Mouse (Mus musculus): ENCODE results near the gene Asphd1. TPM values are rescaled to one million over a fixed set of nuclear protein-coding genes. Genes with fewer than 3 reads are reported as not detected.
A peak's percentile ranks its signal among the peaks of the same experiment; 100 is the strongest.

Gene Asphd1
- polyA plus RNA-seq, 1 experiment from 2014 or later: 2.8 TPM

GRCm38 (mm10) chr7:126949793-126950646 lies 638 bp upstream of the Asphd1 start, which contains the start of gene Sez6l2:
Gene Sez6l2, plus strand, starts transcription at chr7:126950563.
- peak within 1 kb of the TSS; percentile 74 for H3K27ac ChIP-seq
- H3K36me3 ChIP-seq: peaks cover 9% of the 10 kb centered on the region
- H3K27me3 ChIP-seq (replicated peaks): peaks cover 17% of the 10 kb centered on the region
- peaks cover 25% of the 10 kb centered on the region for H3K4me1 ChIP-seq
- H3K9me3 ChIP-seq: no peaks in the 10 kb centered on the region
- WGBS: under 1% methylated on average over 42 of the region's 42 CpGs
- ATAC-seq (ENCODE audit: low FRiP score, low read depth): peak; percentile 83
- H3K4me3 ChIP-seq: peak within 1 kb of the TSS; percentile 50
- H3K4me2 ChIP-seq (replicated peaks): peak within 1 kb of the TSS; percentile 98
- peak within 1 kb of the TSS; percentile 67 for H3K9ac ChIP-seq

GRCm38 (mm10) chr7:126948626-126949025 lies 756 bp downstream of the Asphd1 start:
- H3K9me3 ChIP-seq: no peaks in the 10 kb centered on the region
- no peak for ATAC-seq (ENCODE audit: low FRiP score, low read depth)
- peak overlapping the region; percentile 98 for H3K4me2 ChIP-seq (replicated peaks)
- 76% methylated on average over 9 of the region's 10 CpGs for WGBS
- H3K27ac ChIP-seq: peak overlapping the region; percentile 74; the same call in 1 of the 2 replicates
- H3K4me1 ChIP-seq: peaks cover 25% of the 10 kb centered on the region
- H3K9ac ChIP-seq: 0 out of 2 replicates have a peak overlapping the region, but pooled peaks have one; percentile 67
- H3K27me3 ChIP-seq (replicated peaks): peaks cover 17% of the 10 kb centered on the region
- H3K4me3 ChIP-seq: peak overlapping the region; percentile 50; the same call in 1 of the 2 replicates
- H3K36me3 ChIP-seq: peaks cover 18% of the 10 kb centered on the region

- Histone ChIP-seq H3K27me3 (replicated peaks) (peaks cover 16% of the 10 kb centered on the region), H3K4me1 (peaks cover 15% of the 10 kb centered on the region), H3K9me3 (no peaks in the 10 kb centered on the region), H3K36me3 (peaks cover 32% of the 10 kb centered on the region), H3K4me2 (replicated peaks) (no peak overlapping the region), H3K9ac (no peak overlapping the region), H3K27ac (no peak overlapping the region), H3K4me3 (no peak overlapping the region)
- 58% methylated on average over 3 of the region's 3 CpGs for WGBS
- no peak for ATAC-seq (ENCODE audit: low FRiP score, low read depth)
Measured at GRCm38 (mm10) chr7:126946530-126946929, 2.9 kb downstream of the Asphd1 start.

DNA sequence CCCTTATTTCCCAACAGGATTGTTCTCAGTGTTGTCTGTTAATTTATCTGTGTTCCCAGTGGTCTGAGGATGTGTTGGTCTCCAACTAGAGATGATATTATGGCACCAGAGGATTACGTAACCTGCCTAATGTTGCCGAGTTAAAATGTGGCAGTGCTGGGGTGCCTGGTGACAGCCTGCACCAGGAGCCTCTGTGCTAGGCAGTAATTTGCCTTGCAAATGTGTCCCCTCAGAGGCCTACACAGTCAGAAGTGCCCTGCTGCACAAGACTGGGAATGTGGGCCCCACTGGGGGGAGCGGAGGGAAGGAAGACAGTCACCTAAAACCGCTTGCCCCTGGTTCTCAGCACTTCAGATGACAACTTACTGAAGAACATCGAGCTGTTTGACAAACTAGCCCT lies 7.6 kb downstream of the Asphd1 start:
- ATAC-seq (ENCODE audit: low FRiP score, low read depth): no peak
- Histone ChIP-seq H3K4me2 (replicated peaks) (no peak overlapping the region), H3K4me3 (no peak overlapping the region), H3K27me3 (replicated peaks) (no peaks in the 10 kb centered on the region), H3K27ac (no peak overlapping the region), H3K4me1 (no peaks in the 10 kb centered on the region), H3K9me3 (no peaks in the 10 kb centered on the region), H3K9ac (no peak overlapping the region), H3K36me3 (peaks cover 43% of the 10 kb centered on the region)
- 63% methylated on average over 5 of the region's 5 CpGs for WGBS

DNA sequence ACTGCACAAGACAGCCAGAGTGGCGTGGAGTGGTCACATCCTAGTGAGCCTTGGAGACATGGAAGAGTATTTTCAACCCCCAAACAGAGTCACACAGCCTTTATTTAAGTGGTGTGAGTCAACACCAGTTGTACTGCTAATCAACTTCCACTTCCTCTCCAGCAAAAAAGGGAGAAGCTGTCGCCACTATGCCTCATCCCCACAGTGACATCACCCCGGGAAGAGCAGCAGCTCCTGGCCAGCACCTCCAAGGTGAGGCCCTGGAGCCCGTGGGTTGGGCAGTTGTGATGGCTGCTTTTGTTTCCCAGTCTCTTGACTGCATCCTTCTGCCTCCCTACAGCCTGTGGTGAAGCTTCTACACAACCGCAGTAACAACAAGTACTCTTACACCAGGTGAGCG lies 8.2 kb downstream of the Asphd1 start:
- Histone ChIP-seq H3K4me3 (no peak overlapping the region), H3K27me3 (replicated peaks) (no peaks in the 10 kb centered on the region), H3K4me2 (replicated peaks) (no peak overlapping the region), H3K36me3 (peaks cover 44% of the 10 kb centered on the region), H3K27ac (no peak overlapping the region), H3K4me1 (no peaks in the 10 kb centered on the region), H3K9me3 (no peaks in the 10 kb centered on the region), H3K9ac (no peak overlapping the region)
- 46% methylated on average over 6 of the region's 6 CpGs for WGBS
- ATAC-seq (ENCODE audit: low FRiP score, low read depth): no peak

DNA sequence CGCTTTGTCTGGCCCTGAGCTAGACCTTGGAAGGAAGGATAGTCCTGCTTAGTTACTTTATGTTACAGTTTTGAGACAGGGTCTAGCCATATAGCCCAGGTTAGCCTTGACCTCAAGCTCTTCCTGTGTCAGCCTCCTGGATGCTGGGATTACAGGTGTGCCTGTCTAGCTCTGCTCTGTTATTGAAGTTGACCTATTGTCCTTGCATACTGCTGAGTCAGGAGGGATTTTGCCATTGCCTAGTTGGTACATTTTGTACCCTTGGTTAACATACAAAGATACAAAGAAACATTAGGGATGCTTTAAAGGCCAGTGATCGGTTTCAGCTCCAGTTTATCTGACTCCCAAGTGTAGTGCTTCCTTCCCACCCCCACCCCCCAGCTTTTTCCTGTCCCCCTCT lies 16.7 kb downstream of the Asphd1 start:
- peaks cover 14% of the 10 kb centered on the region for H3K4me1 ChIP-seq
- H3K4me2 ChIP-seq (replicated peaks): no peak overlapping the region
- no peak for ATAC-seq (ENCODE audit: low FRiP score, low read depth)

DNA sequence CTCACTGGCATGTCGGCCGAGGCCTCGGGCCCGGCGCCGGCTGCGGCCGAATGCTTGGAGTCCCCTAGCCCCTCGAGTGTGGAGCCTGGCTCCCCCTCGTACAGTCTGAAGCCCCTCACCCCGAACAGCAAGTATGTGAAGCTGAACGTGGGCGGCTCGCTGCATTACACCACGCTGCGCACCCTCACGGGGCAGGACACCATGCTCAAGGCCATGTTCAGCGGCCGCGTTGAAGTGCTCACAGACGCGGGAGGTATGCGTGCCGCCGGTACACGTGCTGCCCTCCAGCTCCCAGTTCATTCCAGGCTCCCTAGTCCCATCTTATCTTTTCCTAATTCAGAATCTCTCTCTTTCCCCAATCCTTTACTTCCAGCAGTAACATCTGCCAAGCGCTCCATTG lies 20.3 kb downstream of the Asphd1 start:
- under 1% methylated on average over 27 of the region's 27 CpGs for WGBS
- peaks cover 14% of the 10 kb centered on the region for H3K4me1 ChIP-seq
- H3K27me3 ChIP-seq (replicated peaks): no peaks in the 10 kb centered on the region
- peak; percentile 68 for ATAC-seq (ENCODE audit: low FRiP score, low read depth)
- peak overlapping the region; percentile 43; the same call in 1 of the 2 replicates for H3K27ac ChIP-seq
- peak overlapping the region; percentile 83 for H3K9ac ChIP-seq
- H3K36me3 ChIP-seq: peaks cover 14% of the 10 kb centered on the region
- peak overlapping the region; percentile 83 for H3K4me2 ChIP-seq (replicated peaks)
- no peaks in the 10 kb centered on the region for H3K9me3 ChIP-seq
- peak overlapping the region; percentile 87 for H3K4me3 ChIP-seq

More for the DNA sequence above, 16.7 kb downstream of the Asphd1 start:
- Histone ChIP-seq H3K4me3 (no peak overlapping the region), H3K36me3 (peaks cover 28% of the 10 kb centered on the region), H3K27me3 (replicated peaks) (no peaks in the 10 kb centered on the region), H3K9ac (no peak overlapping the region), H3K27ac (no peak overlapping the region), H3K9me3 (no peaks in the 10 kb centered on the region)
- WGBS: 92% methylated on average over 2 of the region's 2 CpGs

DNA sequence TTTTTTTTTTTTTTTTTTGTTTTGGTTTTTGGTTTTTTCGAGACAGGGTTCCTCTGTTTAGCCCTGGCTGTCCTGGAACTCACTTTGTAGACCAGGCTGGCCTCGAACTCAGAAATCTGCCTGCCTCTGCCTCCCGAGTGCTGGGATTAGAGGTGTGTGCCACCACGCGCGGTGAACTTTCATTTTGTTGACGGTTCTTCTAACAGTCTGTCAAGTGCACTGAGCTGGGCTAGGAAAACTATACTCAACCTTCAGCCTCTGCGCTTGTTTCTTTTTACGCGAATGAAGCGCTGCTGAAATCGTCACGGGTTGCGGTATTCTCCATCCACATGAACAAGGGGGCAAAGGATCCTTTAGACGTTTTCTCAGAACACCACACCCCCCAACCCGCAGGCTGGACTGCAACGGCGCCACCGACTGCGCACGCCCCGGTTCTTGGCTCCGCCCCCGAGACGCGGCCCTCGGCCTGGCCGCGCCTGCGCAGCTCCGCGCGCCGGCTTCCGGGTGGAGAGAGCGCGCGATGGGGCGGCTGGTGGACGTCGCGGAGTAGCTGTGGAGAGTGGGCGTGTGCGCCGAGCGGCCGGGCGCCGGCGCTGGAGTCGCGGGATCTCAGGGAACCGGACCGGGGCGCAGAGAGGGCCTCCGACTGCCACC lies 20.9 kb downstream of the Asphd1 start, which contains the start of gene Kctd13:
Gene Kctd13, plus strand, starts transcription at position 496 of the 654 bp plus-strand sequence.
- ATAC-seq (ENCODE audit: low FRiP score, low read depth): peak; percentile 91
- Histone ChIP-seq H3K4me1 (peaks cover 14% of the 10 kb centered on the region), H3K27me3 (replicated peaks) (no peaks in the 10 kb centered on the region), H3K9me3 (no peaks in the 10 kb centered on the region), H3K4me3 (peak within 1 kb of the TSS; percentile 87), H3K27ac (peak within 1 kb of the TSS; percentile 43; the same call in 1 of the 2 replicates), H3K4me2 (replicated peaks) (peak within 1 kb of the TSS; percentile 83), H3K9ac (peak within 1 kb of the TSS; percentile 83), H3K36me3 (peaks cover 11% of the 10 kb centered on the region)
- WGBS: 4% methylated on average over 56 of the region's 56 CpGs

- no peak for ATAC-seq (ENCODE audit: low FRiP score, low read depth)
- H3K27ac ChIP-seq: no peak overlapping the region
Measured at GRCm38 (mm10) chr7:126926299-126926698, 23.1 kb downstream of the Asphd1 start.

DNA sequence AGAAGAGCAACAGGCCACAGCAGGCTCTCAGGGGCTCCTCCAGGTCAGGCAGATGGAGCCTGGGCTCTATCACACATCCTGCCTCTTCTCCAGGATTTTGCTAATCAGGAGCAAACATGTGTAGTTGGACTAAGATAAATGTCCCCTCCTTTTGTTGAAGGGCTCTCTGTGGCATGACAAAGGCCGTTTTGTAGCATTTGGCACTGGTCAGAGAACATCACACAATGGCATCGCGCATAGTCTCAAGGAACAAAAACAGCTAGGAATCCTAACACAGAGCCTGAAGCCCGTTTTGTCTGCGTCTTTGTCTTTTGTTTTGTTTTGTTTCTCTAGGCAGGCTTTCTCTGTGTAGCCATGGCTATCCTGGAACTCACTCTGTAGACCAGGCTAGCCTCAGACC lies 25.4 kb downstream of the Asphd1 start:
- no peak overlapping the region for H3K4me2 ChIP-seq (replicated peaks)
- no peak overlapping the region for H3K27ac ChIP-seq
- H3K36me3 ChIP-seq: no peaks in the 10 kb centered on the region
- H3K4me1 ChIP-seq: peaks cover 16% of the 10 kb centered on the region
- ATAC-seq (ENCODE audit: low FRiP score, low read depth): no peak
- WGBS: 34% methylated on average over 5 of the region's 5 CpGs
- no peak overlapping the region for H3K9ac ChIP-seq
- H3K4me3 ChIP-seq: no peak overlapping the region
- H3K9me3 ChIP-seq: no peaks in the 10 kb centered on the region
- H3K27me3 ChIP-seq (replicated peaks): no peaks in the 10 kb centered on the region

More at GRCm38 (mm10) chr7:126926299-126926698, 23.1 kb downstream of the Asphd1 start:
- H3K9ac ChIP-seq: no peak overlapping the region
- no peak overlapping the region for H3K4me2 ChIP-seq (replicated peaks)
- peaks cover 8% of the 10 kb centered on the region; the same call in 1 of the 2 replicates for H3K36me3 ChIP-seq
- H3K4me1 ChIP-seq: peaks cover 24% of the 10 kb centered on the region
- no peak overlapping the region for H3K4me3 ChIP-seq
- H3K9me3 ChIP-seq: no peaks in the 10 kb centered on the region
- WGBS: 63% methylated on average over 3 of the region's 3 CpGs
- H3K27me3 ChIP-seq (replicated peaks): no peaks in the 10 kb centered on the region

DNA sequence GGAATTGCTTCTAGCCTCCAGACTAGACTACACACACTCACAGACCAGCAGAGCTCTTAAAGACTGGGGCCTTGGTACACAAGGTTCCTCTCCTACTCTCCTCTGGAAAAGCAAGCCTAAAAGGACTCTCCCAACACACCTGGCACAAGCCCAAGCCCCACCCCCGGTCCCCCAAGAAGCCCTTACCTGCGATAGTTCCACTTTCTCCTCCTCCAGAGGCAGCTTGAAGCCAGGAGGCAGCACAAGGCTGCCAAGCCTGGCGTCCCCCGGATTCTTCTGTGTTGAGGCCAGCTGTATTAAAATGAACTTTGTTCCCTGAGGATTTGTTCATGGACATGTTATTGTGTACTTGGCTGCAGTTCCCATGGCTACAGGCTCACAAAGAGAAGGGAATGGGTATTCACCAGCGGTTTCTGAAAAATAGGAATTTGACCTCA lies 26.7 kb downstream of the Asphd1 start, which contains the start of gene Tmem219:
Gene Tmem219, minus strand, starts transcription at position 294 of the 437 bp plus-strand sequence.
- Histone ChIP-seq H3K4me2 (replicated peaks) (peak within 1 kb of the TSS; percentile 22), H3K36me3 (no peaks in the 10 kb centered on the region), H3K4me1 (peaks cover 16% of the 10 kb centered on the region), H3K27me3 (replicated peaks) (no peaks in the 10 kb centered on the region), H3K9ac (peak within 1 kb of the TSS; percentile 35; the same call in 1 of the 2 replicates), H3K9me3 (no peaks in the 10 kb centered on the region), H3K4me3 (no peak within 1 kb of the TSS), H3K27ac (no peak within 1 kb of the TSS)
- WGBS: 34% methylated on average over 5 of the region's 5 CpGs
- ATAC-seq (ENCODE audit: low FRiP score, low read depth): 0 out of 2 replicates have a peak, but pooled peaks have one; percentile 61

DNA sequence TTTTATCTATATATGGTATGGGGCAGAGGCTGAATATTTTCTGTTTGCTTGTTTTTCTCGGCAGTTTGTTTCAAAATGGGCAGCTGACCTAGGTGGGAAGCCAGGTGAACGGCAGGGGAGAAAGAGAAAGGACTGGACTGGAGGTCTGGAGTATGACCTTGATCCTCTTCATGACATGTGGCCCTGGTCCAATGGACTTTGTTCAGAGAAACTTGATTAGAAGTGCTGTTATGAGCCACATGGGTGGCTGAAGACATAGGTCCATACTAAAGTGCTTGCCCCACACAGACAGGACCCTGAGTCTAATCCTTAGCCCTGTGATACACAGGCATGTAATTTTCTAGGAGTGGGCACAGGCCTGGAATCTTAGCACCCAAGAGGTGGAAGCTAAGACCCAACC lies 27.8 kb downstream of the Asphd1 start:
- no peak for ATAC-seq (ENCODE audit: low FRiP score, low read depth)
- Histone ChIP-seq H3K9me3 (no peaks in the 10 kb centered on the region), H3K4me2 (replicated peaks) (no peak overlapping the region), H3K27me3 (replicated peaks) (no peaks in the 10 kb centered on the region), H3K4me1 (peaks cover 16% of the 10 kb centered on the region), H3K36me3 (no peaks in the 10 kb centered on the region), H3K9ac (no peak overlapping the region), H3K4me3 (no peak overlapping the region), H3K27ac (no peak overlapping the region)
- WGBS: 64% methylated on average over 2 of the region's 2 CpGs
